Mouse (Mus musculus): ENCODE results near the gene Gls2. TPM values are rescaled to one million over a fixed set of nuclear protein-coding genes. Genes with fewer than 3 reads are reported as not detected.

Gene Gls2
- polyA plus RNA-seq, 1 experiment from 2014 or later = 1.1 TPM

DNA sequence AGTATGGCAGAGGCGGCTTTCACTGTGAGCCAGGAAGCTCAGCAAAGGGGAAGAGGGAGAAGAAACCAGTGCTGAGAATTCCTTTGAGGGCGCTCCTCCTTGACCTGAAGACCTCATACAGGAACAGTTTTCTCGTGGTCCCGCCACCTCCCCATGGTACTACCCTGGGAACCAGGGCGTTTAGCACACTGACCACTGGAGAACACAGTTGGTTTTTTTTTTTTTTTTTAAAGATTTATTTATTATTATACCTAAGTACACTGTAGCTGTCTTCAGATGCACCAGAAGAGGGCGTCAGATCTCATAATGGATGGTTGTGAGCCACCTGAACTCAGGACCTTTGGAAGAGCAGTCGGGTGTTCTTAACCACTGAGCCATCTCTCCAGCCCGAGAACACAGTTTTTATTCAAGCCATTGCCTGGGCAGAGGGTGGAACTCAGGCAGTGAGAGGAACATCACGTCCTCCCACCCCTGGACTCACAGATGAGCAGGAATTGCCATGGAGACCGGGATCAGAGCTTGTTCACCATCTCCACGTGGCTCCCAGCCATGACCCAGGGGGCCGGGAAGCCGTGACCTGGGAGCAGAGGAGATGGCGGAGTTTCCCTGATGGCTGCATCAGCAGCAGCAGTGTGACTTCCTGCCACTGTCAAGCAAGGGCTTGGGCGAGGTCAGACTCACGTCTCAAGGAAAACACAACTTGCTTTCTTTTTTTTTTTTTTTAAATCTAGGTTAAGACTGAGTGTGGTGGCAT is 27.5 kb downstream of the Gls2 start:
- peaks cover 3% of the 10 kb centered on the region; the same call in 1 of the 2 replicates for H3K27me3 ChIP-seq
- H3K36me3 ChIP-seq = no peaks in the 10 kb centered on the region
- ATAC-seq = no peak
- no peaks in the 10 kb centered on the region for H3K9me3 ChIP-seq
- H3K9ac ChIP-seq (replicated peaks) = no peak overlapping the region
- no peak overlapping the region for H3K27ac ChIP-seq
- no peak overlapping the region for H3K4me3 ChIP-seq (replicated peaks)
- 69% methylated on average over 16 of the region's 16 CpGs for WGBS
- no peak overlapping the region for H3K4me2 ChIP-seq (replicated peaks)
- H3K4me1 ChIP-seq (replicated peaks) = peaks cover 13% of the 10 kb centered on the region

- H3K4me2 ChIP-seq (replicated peaks) = no peak overlapping the region
- no peak overlapping the region for H3K4me3 ChIP-seq (replicated peaks)
- 42% methylated on average over 5 of the region's 5 CpGs for WGBS
- peaks cover 13% of the 10 kb centered on the region for H3K4me1 ChIP-seq (replicated peaks)
- no peaks in the 10 kb centered on the region for H3K36me3 ChIP-seq
- H3K9ac ChIP-seq (replicated peaks) = 0 out of 2 replicates have a peak overlapping the region, but pooled peaks have one; percentile 4
- H3K9me3 ChIP-seq = no peaks in the 10 kb centered on the region
- no peak for ATAC-seq
- H3K27ac ChIP-seq = no peak overlapping the region
- peaks cover 3% of the 10 kb centered on the region; the same call in 1 of the 2 replicates for H3K27me3 ChIP-seq
Measured at GRCm38 (mm10) chr10:128225064-128225463, 30.8 kb downstream of the Gls2 start.

DNA sequence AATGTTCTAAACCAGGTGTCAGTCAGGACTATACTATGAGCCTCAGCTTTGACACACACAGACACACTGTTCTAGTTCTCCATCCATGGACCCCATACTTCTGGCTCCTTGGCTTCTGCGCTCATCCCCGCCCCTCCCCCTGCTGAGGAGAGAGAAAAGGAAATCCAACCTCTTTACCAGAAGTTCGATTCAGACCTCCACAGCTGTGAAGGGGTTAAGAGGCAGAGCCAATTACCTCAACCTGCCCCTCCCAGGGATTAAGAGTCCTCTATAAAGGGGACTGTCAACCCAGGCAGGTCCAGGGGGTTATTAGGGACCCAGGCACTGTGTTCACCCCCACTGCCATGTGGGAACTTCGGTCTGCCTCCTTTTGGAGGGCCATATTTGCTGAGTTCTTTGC is 31.3 kb downstream of the Gls2 start, which contains the start of gene Mip:
Gene Mip (plus strand): TSS at position 301 of the 400 bp plus-strand sequence.
- 29% methylated on average over 4 of the region's 4 CpGs for WGBS

GRCm38 (mm10) chr10:128227592-128227991 is 33.3 kb downstream of the Gls2 start:
- no peak for ATAC-seq
- Histone ChIP-seq H3K27me3 (no peaks in the 10 kb centered on the region), H3K9me3 (no peaks in the 10 kb centered on the region), H3K4me1 (replicated peaks) (peaks cover 21% of the 10 kb centered on the region), H3K9ac (replicated peaks) (no peak overlapping the region), H3K27ac (no peak overlapping the region), H3K36me3 (no peaks in the 10 kb centered on the region), H3K4me3 (replicated peaks) (no peak overlapping the region), H3K4me2 (replicated peaks) (no peak overlapping the region)
- WGBS = 84% methylated on average over 9 of the region's 9 CpGs

More for the DNA sequence above, 31.3 kb downstream of the Gls2 start, which contains the start of gene Mip:
- no peak within 1 kb of the TSS for H3K4me3 ChIP-seq (replicated peaks)
- H3K27ac ChIP-seq = no peak within 1 kb of the TSS
- no peak for ATAC-seq
- peak within 1 kb of the TSS; percentile 4; the same call in 1 of the 2 replicates for H3K9ac ChIP-seq (replicated peaks)
- H3K27me3 ChIP-seq = peaks cover 3% of the 10 kb centered on the region; the same call in 1 of the 2 replicates
- H3K9me3 ChIP-seq = no peaks in the 10 kb centered on the region
- H3K4me2 ChIP-seq (replicated peaks) = no peak within 1 kb of the TSS
- no peaks in the 10 kb centered on the region for H3K36me3 ChIP-seq
- H3K4me1 ChIP-seq (replicated peaks) = peaks cover 13% of the 10 kb centered on the region

DNA sequence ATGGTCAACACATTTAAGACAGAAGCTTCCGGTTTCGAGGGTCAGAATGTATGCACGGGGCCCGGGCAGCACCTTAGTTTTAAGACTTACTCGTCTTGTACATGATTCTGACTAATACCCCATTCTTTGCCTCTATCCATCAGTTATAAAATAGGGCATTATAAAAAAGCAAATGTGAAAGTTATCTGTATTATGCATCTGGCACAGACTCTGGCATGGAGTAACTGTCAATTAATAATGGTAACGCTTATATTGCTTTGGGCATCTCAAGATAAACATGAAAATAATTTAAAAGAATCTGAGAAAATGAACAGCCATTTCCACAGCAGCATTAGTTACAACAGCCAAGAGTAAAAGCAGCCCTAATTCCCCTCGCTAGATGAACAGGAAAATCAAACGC is 33.8 kb downstream of the Gls2 start:
- H3K27me3 ChIP-seq = no peaks in the 10 kb centered on the region
- no peaks in the 10 kb centered on the region for H3K36me3 ChIP-seq
- no peaks in the 10 kb centered on the region for H3K9me3 ChIP-seq
- no peak for ATAC-seq
- H3K4me3 ChIP-seq (replicated peaks) = no peak overlapping the region
- peaks cover 25% of the 10 kb centered on the region for H3K4me1 ChIP-seq (replicated peaks)
- H3K27ac ChIP-seq = no peak overlapping the region
- no peak overlapping the region for H3K4me2 ChIP-seq (replicated peaks)
- H3K9ac ChIP-seq (replicated peaks) = no peak overlapping the region
- 93% methylated on average over 8 of the region's 8 CpGs for WGBS

DNA sequence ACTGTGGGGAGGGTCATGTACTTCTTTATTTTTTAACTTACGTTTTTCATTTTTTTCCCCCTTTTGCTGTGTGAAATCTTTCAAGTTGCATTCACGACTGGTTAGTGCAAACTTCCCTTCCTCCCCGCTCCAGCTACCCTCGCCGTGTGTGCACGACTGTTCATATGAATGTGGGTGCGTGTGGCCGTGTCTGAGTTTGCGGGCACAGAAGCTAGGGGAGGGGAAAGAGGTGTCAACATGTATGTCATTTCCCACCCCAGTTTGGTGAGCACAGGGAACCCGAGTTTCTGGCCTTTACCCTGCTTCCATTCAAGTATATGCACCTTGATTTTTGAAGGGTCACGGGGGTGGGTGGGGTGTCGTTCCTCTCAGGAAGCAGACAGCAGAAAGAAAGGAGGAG is 36.3 kb downstream of the Gls2 start:
- Histone ChIP-seq H3K4me1 (replicated peaks) (peaks cover 18% of the 10 kb centered on the region), H3K27ac (no peak overlapping the region), H3K9ac (replicated peaks) (no peak overlapping the region), H3K4me3 (replicated peaks) (no peak overlapping the region), H3K36me3 (no peaks in the 10 kb centered on the region), H3K9me3 (no peaks in the 10 kb centered on the region), H3K4me2 (replicated peaks) (no peak overlapping the region), H3K27me3 (no peaks in the 10 kb centered on the region)
- WGBS = 81% methylated on average over 12 of the region's 12 CpGs
- no peak for ATAC-seq

GRCm38 (mm10) chr10:128231146-128231545 is 36.9 kb downstream of the Gls2 start:
- Histone ChIP-seq H3K4me3 (replicated peaks) (peak overlapping the region; percentile 68), H3K4me2 (replicated peaks) (peak overlapping the region; percentile 70), H3K27ac (no peak overlapping the region), H3K9ac (replicated peaks) (0 out of 2 replicates have a peak overlapping the region, but pooled peaks have one; percentile 48), H3K27me3 (no peaks in the 10 kb centered on the region), H3K36me3 (no peaks in the 10 kb centered on the region), H3K4me1 (replicated peaks) (peaks cover 13% of the 10 kb centered on the region), H3K9me3 (no peaks in the 10 kb centered on the region)
- ATAC-seq = no peak
- 23% methylated on average over 5 of the region's 5 CpGs for WGBS

DNA sequence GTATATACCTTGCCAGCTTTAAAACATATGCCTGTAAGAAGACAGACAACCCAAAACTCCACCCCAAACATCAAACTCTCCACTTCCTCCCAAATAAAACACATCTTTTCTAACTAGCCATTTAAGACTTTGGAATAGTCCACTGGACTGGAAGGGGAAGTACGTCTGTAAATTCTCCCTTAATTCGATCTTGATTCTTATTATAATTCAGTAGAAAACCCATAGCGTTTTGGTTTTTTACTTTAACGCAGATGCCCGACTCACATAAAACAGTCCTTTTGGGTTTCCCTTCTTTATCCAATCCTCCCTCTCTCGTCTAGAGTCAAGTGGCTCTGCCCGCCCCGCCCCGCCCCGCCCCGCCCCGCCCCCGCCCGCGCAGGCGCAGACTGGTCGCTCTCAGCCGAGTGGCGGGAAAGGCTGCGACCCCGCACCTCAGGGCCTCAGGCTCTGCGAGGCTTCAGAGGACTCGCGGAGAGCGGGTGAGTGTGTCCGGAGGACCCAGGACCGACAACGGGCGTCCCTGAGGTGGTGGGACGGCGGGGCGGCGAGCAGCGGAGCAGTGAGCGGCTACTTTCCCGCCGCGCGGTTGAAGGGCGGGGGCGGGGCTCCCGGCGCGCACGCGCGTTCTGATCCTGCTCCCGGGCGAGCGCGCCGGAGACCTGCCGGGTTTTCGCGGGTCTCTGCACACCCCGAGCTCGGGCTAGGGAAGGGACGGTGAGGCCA is 37.6 kb downstream of the Gls2 start, which contains the start of gene Timeless:
Gene Timeless (plus strand): TSS at position 369 of the 723 bp plus-strand sequence.
- peaks cover 13% of the 10 kb centered on the region for H3K4me1 ChIP-seq (replicated peaks)
- under 1% methylated on average over 55 of the region's 58 CpGs for WGBS
- H3K27ac ChIP-seq = peak within 1 kb of the TSS; percentile 92
- H3K9me3 ChIP-seq = no peaks in the 10 kb centered on the region
- no peaks in the 10 kb centered on the region for H3K27me3 ChIP-seq
- peak within 1 kb of the TSS; percentile 68 for H3K4me3 ChIP-seq (replicated peaks)
- peak within 1 kb of the TSS; percentile 82 for H3K9ac ChIP-seq (replicated peaks)
- ATAC-seq = peak; percentile 93
- no peaks in the 10 kb centered on the region for H3K36me3 ChIP-seq
- H3K4me2 ChIP-seq (replicated peaks) = peak within 1 kb of the TSS; percentile 70

- peak overlapping the region; percentile 68 for H3K4me3 ChIP-seq (replicated peaks)
- no peaks in the 10 kb centered on the region for H3K9me3 ChIP-seq
- peaks cover 13% of the 10 kb centered on the region for H3K4me1 ChIP-seq (replicated peaks)
- under 1% methylated on average over 14 of the region's 14 CpGs for WGBS
- peak overlapping the region; percentile 70 for H3K4me2 ChIP-seq (replicated peaks)
- H3K9ac ChIP-seq (replicated peaks) = peak overlapping the region; percentile 82
- H3K27ac ChIP-seq = peak overlapping the region; percentile 92
- no peaks in the 10 kb centered on the region for H3K36me3 ChIP-seq
- H3K27me3 ChIP-seq = no peaks in the 10 kb centered on the region
- ATAC-seq = peak; percentile 31
Measured at GRCm38 (mm10) chr10:128232420-128232985, 38.2 kb downstream of the Gls2 start.

DNA sequence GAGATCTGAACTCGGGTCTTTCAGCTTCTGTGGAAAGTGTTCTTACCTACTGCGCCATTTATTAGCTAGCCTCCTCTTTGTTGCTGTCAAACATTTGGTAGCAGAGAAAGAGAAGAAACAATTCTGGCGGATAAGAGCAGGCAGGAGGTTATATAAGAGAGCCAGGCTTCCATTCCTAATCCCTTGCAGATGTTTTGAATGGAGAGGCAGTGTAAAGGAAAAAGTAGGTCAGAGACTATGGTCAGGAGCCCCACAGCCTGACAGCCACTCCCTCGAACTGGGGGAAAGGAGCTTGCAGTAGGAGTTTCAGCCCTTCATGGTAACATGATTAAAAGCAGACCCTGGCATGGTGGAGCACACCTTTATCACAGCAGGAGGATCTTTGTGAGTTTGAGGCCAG is 42.1 kb downstream of the Gls2 start:
- Histone ChIP-seq H3K27ac (no peak overlapping the region), H3K4me2 (replicated peaks) (no peak overlapping the region), H3K9ac (replicated peaks) (no peak overlapping the region), H3K27me3 (no peaks in the 10 kb centered on the region), H3K4me3 (replicated peaks) (no peak overlapping the region), H3K9me3 (no peaks in the 10 kb centered on the region), H3K4me1 (replicated peaks) (peaks cover 16% of the 10 kb centered on the region), H3K36me3 (peaks cover 15% of the 10 kb centered on the region)
- 43% methylated on average over 4 of the region's 4 CpGs for WGBS
- no peak for ATAC-seq

DNA sequence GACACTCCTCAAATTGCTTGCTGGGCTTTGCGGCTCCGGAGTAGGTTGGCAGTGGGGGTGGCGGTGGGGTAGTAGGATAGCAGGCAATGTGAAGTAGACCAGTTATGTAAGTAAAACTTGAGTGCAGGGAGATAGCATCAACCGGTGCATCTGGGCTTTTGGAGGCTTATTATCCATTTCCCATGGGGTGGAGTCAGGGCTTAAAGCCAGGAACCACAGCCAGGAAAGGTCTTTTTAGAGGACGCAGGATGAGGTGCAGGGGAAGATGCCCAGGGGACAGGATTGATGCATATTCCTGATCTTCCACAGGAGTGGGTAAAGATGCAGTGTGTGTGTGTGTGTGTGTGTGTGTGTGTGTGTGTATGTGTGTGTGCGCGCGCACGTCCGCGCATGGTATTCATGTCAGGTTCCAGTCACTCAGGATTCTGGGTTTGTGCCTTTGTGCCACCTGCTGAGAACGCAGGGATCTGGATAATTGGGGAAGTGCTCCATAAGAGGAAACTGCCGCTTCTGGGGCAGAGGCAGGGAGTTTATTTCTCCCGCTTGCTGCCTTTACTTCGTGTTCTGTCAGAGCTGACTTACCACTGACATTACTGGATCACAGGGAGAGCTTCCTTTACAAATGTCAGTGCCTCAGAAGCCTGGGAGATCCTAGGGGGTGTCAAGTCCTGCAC is 43.7 kb downstream of the Gls2 start:
- H3K36me3 ChIP-seq = peaks cover 29% of the 10 kb centered on the region
- no peak overlapping the region for H3K4me3 ChIP-seq (replicated peaks)
- no peak overlapping the region for H3K4me2 ChIP-seq (replicated peaks)
- H3K9ac ChIP-seq (replicated peaks) = no peak overlapping the region
- H3K27me3 ChIP-seq = no peaks in the 10 kb centered on the region
- WGBS = 81% methylated on average over 15 of the region's 15 CpGs
- H3K9me3 ChIP-seq = no peaks in the 10 kb centered on the region
- peaks cover 10% of the 10 kb centered on the region for H3K4me1 ChIP-seq (replicated peaks)
- no peak overlapping the region for H3K27ac ChIP-seq
- no peak for ATAC-seq

Measured in midbrain, embryonic 13.5 days (tissue).